Mouse (Mus musculus) kidney, embryonic 14.5 days (tissue): Measurements from ENCODE around the gene Gm38392. TPM values are rescaled to one million over a fixed set of nuclear protein-coding genes. Genes with fewer than 3 reads are reported as not detected.
"Not testable (repeated sequence)": the region's sequence is repeated elsewhere in the genome, so short reads cannot be mapped to it uniquely, and the experiment has no call there.

Source experiments
- ATAC-seq: fragments of 200-750 bp; cut with Nextera tagmentation; 2 replicates; pipeline ENCODE4 v1.8.0; 2017; ENCODE audit warnings: moderate number of reproducible peaks, mild to moderate bottlenecking, moderate TSS enrichment, moderate library complexity; ENCODE audit not compliant: low FRiP score, low TSS enrichment
- H3K27ac ChIP-seq: fragments of 300-500 bp; sonication (generic); 2 replicates; pipeline ENCODE4 v1.5.1; 2014; ENCODE audit warnings: low read depth, mild to moderate bottlenecking, low read length, moderate library complexity, mixed read lengths
- H3K27me3 ChIP-seq: fragments of 300-500 bp; sonication (generic); 2 replicates; pipeline ENCODE4 v1.6.1; 2014; ENCODE audit warnings: mild to moderate bottlenecking, low read length; ENCODE audit not compliant: control insufficient read depth, insufficient read depth
- H3K36me3 ChIP-seq: fragments of 300-500 bp; sonication (generic); 2 replicates; pipeline ENCODE4 v1.6.1; 2014; ENCODE audit warnings: low read length, mixed read lengths; ENCODE audit not compliant: control insufficient read depth, insufficient read depth
- H3K4me1 ChIP-seq: fragments of 300-500 bp; sonication (generic); 2 replicates; pipeline ENCODE4 v1.6.1; 2014; ENCODE audit warnings: low read length, mixed read lengths; ENCODE audit not compliant: control insufficient read depth, insufficient read depth
- H3K4me2 ChIP-seq: fragments of 300-500 bp; sonication (generic); replicated peaks from 2 replicates; pipeline ENCODE4 v1.6.1; 2014; ENCODE audit warnings: low read depth, mild to moderate bottlenecking, low read length
- H3K4me3 ChIP-seq: fragments of 300-500 bp; sonication (generic); 2 replicates; pipeline ENCODE4 v1.5.1; 2014; ENCODE audit warnings: mild to moderate bottlenecking, low read length
- H3K9ac ChIP-seq: fragments of 300-500 bp; sonication (generic); 2 replicates; pipeline ENCODE4 v1.6.1; 2014; ENCODE audit warnings: low read depth, mild to moderate bottlenecking, low read length, moderate library complexity
- H3K9me3 ChIP-seq: fragments of 300-500 bp; sonication (generic); 2 replicates; pipeline ENCODE4 v1.6.1; 2016; ENCODE audit warnings: low read length; ENCODE audit not compliant: control insufficient read depth
- WGBS: fragments of 180-500 bp; shearing (Covaris S2); extraction: QIAGEN DNeasy Blood & Tissue Kit; methylation state at CpG from one replicate; pipeline ENCODE4 v1.1.7; 2014; 5-methylcytosine and 5-hydroxymethylcytosine counted together
- polyA plus RNA-seq: library from polyadenylated mRNA; unstranded; fragments of >200 nt; fragmentation: Nextera tagmentation; extraction: Ambion mirVana; gene quantifications from 2 replicates; pipeline ENCODE4 v1.2.1, GENCODE M21; 2014

Gm38392 gene
- polyA plus RNA-seq, 1 experiment from 2014 or later: 0.79 TPM

GRCm38 (mm10) chr3:88284815-88285564 is 2.0 kb downstream of the Gm38392 start:
- H3K4me2 ChIP-seq, H3K9me3 ChIP-seq, H3K27ac ChIP-seq, ATAC-seq, H3K9ac ChIP-seq, H3K4me1 ChIP-seq, H3K4me3 ChIP-seq, H3K27me3 ChIP-seq, H3K36me3 ChIP-seq: not testable (repeated sequence)
- 95% methylated on average over 14 of the region's 14 CpGs for WGBS

- H3K4me3 ChIP-seq, H3K27me3 ChIP-seq, H3K4me1 ChIP-seq, H3K36me3 ChIP-seq, H3K9ac ChIP-seq, H3K27ac ChIP-seq, H3K9me3 ChIP-seq, H3K4me2 ChIP-seq, ATAC-seq: not testable (repeated sequence)
- WGBS: 71% methylated on average over 11 of the region's 11 CpGs
These were observed 5.7 kb downstream of the Gm38392 start for GRCm38 (mm10) chr3:88281141-88281916.

DNA sequence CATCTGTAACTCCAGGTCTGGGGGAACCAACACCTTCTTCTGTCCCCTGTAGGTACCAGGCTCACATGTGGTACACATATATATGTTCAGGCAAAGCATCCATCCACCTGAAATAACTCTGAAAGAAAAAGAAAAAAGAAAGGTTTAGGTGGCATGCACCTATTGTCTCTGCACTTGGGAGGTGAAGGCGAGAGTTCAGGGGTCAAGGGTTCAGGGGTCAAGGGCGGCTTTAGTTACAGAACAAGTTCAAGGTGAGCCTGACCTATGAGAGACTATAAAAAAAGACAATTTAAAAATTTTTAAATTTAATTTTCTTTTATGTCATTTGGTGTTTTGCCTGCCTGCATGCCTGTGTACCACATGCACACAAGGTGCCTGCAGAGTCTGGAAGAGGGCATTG is 7.0 kb downstream of the Gm38392 start:
- no peaks in the 10 kb centered on the region for H3K27me3 ChIP-seq
- no peaks in the 10 kb centered on the region for H3K4me1 ChIP-seq
- H3K36me3 ChIP-seq: no peaks in the 10 kb centered on the region
- no peak overlapping the region for H3K27ac ChIP-seq
- ATAC-seq: no peak
- H3K9me3 ChIP-seq: no peaks in the 10 kb centered on the region
- 95% methylated on average over 2 of the region's 2 CpGs for WGBS
- no peak overlapping the region for H3K4me3 ChIP-seq
- no peak overlapping the region for H3K4me2 ChIP-seq
- H3K9ac ChIP-seq: no peak overlapping the region

DNA sequence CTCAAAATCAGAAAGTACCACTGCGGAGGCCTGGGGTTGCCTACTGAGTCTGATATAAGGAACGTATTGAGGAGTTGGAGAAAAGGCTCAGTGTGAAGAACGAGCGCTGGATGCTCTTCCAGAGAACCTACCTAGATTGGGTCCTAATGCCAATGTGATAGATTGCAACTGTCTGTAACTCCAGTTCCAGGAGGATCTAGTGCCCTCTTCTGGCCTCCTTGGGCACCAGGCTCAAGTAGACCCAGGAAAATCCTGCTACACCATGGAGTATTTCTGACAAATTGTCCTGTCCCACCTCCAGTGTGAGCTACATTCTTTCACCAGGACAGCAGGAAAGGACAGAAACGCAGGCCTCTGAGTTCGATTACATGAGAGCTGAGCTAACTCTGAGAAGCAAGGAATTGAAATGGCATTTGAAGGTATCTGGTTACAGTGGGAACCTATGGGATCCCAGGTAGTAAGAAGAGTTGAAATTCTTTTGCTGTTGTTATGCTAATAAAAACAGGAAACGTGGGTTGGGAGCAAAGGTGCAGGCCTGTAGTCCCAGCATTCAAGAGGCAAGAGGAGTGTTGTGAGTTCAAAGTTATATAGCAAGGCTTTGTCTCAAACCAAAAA is 10.4 kb downstream of the Gm38392 start:
- Histone ChIP-seq H3K27ac (no peak overlapping the region), H3K4me1 (no peaks in the 10 kb centered on the region), H3K4me3 (no peak overlapping the region), H3K27me3 (no peaks in the 10 kb centered on the region), H3K9ac (no peak overlapping the region), H3K36me3 (no peaks in the 10 kb centered on the region), H3K4me2 (no peak overlapping the region), H3K9me3 (no peaks in the 10 kb centered on the region)
- ATAC-seq: no peak
- WGBS: 41% methylated on average over 7 of the region's 7 CpGs

DNA sequence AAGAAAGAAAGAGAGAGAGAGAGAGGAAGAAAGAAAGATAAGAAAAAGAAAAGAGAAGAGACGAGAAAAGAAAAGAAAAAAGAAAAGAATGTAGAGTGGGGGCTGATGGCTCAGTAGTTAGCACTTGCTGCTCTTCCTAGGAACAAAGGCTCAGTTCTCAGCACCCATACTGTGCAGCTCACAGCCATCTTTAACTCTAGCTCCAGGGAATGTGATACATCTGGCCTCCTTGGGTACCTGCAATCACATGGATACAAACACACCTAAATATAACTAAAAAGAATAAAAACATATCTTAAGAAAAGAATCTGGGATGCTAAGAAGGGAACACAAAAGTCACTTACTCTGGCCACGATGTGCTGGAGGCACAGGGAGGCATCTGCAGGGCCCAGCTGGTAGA is 10.9 kb downstream of the Gm38392 start:
- H3K27me3 ChIP-seq: no peaks in the 10 kb centered on the region
- H3K36me3 ChIP-seq: no peaks in the 10 kb centered on the region
- WGBS: 75% methylated on average over 2 of the region's 2 CpGs
- H3K9me3 ChIP-seq: no peaks in the 10 kb centered on the region
- H3K4me2 ChIP-seq: no peak overlapping the region
- no peak overlapping the region for H3K4me3 ChIP-seq
- H3K27ac ChIP-seq: no peak overlapping the region
- no peaks in the 10 kb centered on the region for H3K4me1 ChIP-seq
- H3K9ac ChIP-seq: no peak overlapping the region
- no peak for ATAC-seq

- no peak overlapping the region for H3K27ac ChIP-seq
- no peak for ATAC-seq
- no peaks in the 10 kb centered on the region for H3K4me1 ChIP-seq
- H3K9ac ChIP-seq: no peak overlapping the region
- H3K9me3 ChIP-seq: no peaks in the 10 kb centered on the region
- 88% methylated on average over 4 of the region's 4 CpGs for WGBS
- no peak overlapping the region for H3K4me2 ChIP-seq
- H3K27me3 ChIP-seq: no peaks in the 10 kb centered on the region
- H3K4me3 ChIP-seq: no peak overlapping the region
- no peaks in the 10 kb centered on the region for H3K36me3 ChIP-seq
These were observed 13.0 kb downstream of the Gm38392 start for GRCm38 (mm10) chr3:88274002-88274401.

DNA sequence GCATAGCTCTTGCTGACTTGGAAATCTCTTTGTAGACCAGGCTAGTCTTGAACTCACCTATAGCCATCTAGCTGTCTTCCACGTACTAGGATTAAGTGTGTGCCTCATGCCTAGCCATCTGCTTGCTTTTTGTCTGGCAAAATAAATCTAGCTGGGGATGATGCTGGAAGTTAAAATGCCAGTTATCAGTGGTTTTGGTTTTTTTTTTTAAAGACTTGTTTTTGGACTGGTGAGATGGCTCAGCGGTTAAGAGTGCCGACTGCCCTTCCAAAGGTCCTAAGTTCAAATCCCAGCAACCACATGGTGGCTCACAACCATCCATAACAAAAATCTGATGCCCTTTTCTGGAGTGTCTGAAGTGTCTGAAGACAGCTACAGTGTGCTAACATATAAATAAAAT is 15.2 kb downstream of the Gm38392 start:
- 91% methylated on average over 3 of the region's 3 CpGs for WGBS

DNA sequence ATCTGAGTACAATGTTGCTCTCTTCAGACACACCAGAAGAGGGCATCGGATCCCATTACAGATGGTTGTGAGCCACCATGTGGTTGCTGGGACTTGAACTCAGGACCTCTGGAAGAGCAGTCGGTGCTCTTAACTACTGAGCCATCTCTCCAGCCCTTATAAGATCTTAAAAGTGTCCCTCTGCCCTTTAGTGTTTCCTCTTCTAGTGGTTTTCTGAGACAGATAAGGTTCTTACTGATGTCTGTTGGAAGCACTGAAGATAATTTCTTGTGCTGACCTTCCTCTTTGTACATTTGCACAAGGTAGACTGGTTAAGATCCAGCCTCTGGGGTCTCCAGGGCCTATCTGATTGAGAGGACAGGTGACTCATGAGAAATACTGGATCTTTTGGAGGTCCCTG is 15.7 kb downstream of the Gm38392 start:
- not testable (repeated sequence) for H3K9me3 ChIP-seq, H3K27me3 ChIP-seq, H3K4me1 ChIP-seq, H3K36me3 ChIP-seq, H3K4me2 ChIP-seq, H3K4me3 ChIP-seq, ATAC-seq, H3K27ac ChIP-seq, H3K9ac ChIP-seq
- WGBS: 97% methylated on average over 2 of the region's 2 CpGs

More for the DNA sequence above, 15.2 kb downstream of the Gm38392 start:
- Histone ChIP-seq H3K4me2 (no peak overlapping the region), H3K4me3 (no peak overlapping the region), H3K27ac (no peak overlapping the region), H3K9me3 (no peaks in the 10 kb centered on the region), H3K36me3 (no peaks in the 10 kb centered on the region), H3K9ac (no peak overlapping the region), H3K4me1 (no peaks in the 10 kb centered on the region), H3K27me3 (no peaks in the 10 kb centered on the region)
- ATAC-seq: no peak

- Histone ChIP-seq H3K4me2 (no peak overlapping the region), H3K27ac (no peak overlapping the region), H3K36me3 (no peaks in the 10 kb centered on the region), H3K4me3 (no peak overlapping the region), H3K27me3 (no peaks in the 10 kb centered on the region), H3K9me3 (no peaks in the 10 kb centered on the region), H3K9ac (no peak overlapping the region), H3K4me1 (no peaks in the 10 kb centered on the region)
- 90% methylated on average over 5 of the region's 5 CpGs for WGBS
- ATAC-seq: no peak
These were observed 18.0 kb downstream of the Gm38392 start for GRCm38 (mm10) chr3:88268991-88269390.
